Mouse (Mus musculus) MEL-GATA-1-ER (cell line): ENCODE results near the gene Calcrl.

Experiments used
- DNase-seq: peaks from one replicate; pipeline ENCODE4 v3.0.0-alpha.2; 2012; ENCODE audit warnings: low read depth; ENCODE audit errors: extremely low read depth

Gene Calcrl

GRCm38 (mm10) chr2:84336331-84336730 is 88.9 kb downstream of the Calcrl start:
- no peak for DNase-seq

- DNase-seq = no peak
These were observed 108.9 kb downstream of the Calcrl start for GRCm38 (mm10) chr2:84316185-84316805.

- DNase-seq = no peak
These were observed 128.7 kb downstream of the Calcrl start for GRCm38 (mm10) chr2:84296517-84296916.

DNA sequence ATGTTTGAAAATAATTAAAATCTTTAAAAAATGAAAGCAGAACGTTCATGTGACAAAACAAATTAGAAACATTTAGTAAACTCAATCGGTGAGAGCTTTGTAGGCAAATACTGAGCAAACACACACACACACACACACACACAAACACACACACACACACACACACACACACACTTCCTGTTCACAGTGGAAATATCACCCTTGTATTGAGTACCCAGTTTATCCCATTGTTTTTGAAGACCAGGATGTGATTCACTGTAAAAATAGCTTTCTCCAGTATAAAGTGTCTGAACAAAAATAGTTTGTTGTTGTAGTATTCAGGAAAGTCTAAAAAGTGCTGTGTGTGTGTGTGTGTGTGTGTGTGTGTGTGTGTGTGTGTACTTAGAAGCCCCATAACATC is 130.1 kb downstream of the Calcrl start:
- no peak for DNase-seq

- DNase-seq = no peak
These were observed 130.6 kb downstream of the Calcrl start for GRCm38 (mm10) chr2:84294611-84295010.

GRCm38 (mm10) chr2:84292351-84293000 is 132.7 kb downstream of the Calcrl start:
- DNase-seq = no peak

GRCm38 (mm10) chr2:84288940-84289557 is 136.2 kb downstream of the Calcrl start:
- no peak for DNase-seq
